Mouse (Mus musculus) kidney, adult 2 months (tissue): ENCODE data around the gene Aven.

Source experiments
- CTCF ChIP-seq: fragments of 200-500 bp; conservative IDR thresholded peaks from 2 replicates; pipeline ENCODE4 v1.5.1; 2011; ENCODE audit warnings: low read depth, mild to moderate bottlenecking, control low read depth, low read length, moderate library complexity, mixed read lengths; ENCODE audit not compliant: insufficient read depth, insufficient read length
- POLR2A ChIP-seq: fragments of 200-500 bp; IDR thresholded peaks from one replicate; pipeline ENCODE4 v1.6.1; 2011; ENCODE audit warnings: low read depth, low read length, control low read depth

DNA sequence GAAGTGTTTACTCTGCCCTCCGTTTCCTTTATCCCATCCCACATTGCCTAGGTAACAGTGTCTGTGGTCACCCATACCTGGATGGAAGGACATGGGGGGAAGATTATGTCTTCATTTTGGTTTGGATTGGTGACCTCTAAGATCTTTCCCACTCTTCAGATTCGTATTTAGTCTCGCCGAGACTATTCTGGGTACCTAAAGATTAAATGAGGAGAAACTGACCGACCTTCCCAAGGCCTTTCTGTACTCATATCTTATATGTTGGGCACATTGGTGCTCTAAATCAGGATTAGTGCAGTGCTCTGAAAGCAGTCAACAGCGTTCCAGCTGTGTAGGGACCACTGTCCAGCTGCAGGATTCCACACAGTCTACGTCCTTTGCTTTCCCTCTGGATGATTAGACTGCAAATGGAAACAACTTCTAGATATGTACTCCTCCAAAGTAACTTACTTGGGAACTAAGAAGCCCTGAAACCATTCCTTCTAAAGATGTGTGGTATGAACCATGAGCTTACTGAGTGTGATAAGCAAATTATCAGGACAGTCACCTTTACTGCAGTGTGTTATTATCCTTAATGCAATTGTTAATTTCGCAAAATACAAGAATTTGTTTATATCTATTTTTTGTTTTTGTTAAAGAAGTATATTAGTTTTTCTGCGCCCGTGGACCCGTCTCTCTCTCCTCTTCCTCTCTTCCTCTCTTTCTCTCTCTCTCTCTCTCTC is 936 bp downstream of the Aven start:
- TF ChIP-seq CTCF = no peak
- TF ChIP-seq POLR2A = no peak
